8 mouse cellular contexts compared by ENCODE assay signal in genomic region chr6:47319309-47319983, GRCm38 (mm10).
A peak's percentile ranks its signal among the peaks of the same experiment; 100 is the strongest.
DNase-seq lines count a peak whose midpoint lies in the region; ATAC-seq and TF ChIP-seq lines count a peak whose summit lies in the region.

No protein-coding gene starts in this region.

- intact Hi-C loops in left cerebral cortex, postnatal 4 days (cut with DNase I), result loop anchor here (5.0 to 10.0 kb wide), 2 partner anchors 133 to 205 kb away; partner anchors contain the start of gene Cul1

- no peak overlapping the region for H3K4me3 ChIP-seq in embryonic fibroblast, embryonic 13.5 days (ENCODE audit: insufficient read depth, low read length)
- H3K4me3 ChIP-seq in limb, embryonic 12.5 days (replicated peaks), result no peak overlapping the region

- H3K27me3 ChIP-seq in limb, embryonic 12.5 days, result no peaks in the 10 kb centered on the region

- H3K27ac ChIP-seq in embryonic fibroblast, embryonic 13.5 days (ENCODE audit: insufficient read depth, low read length), result peak overlapping the region; percentile 31
- H3K27ac ChIP-seq in limb, embryonic 12.5 days, result no peak overlapping the region

- no peak overlapping the region for H3K9ac ChIP-seq in limb, embryonic 12.5 days (replicated peaks)

- TF ChIP-seq CTCF in embryonic fibroblast, embryonic 13.5 days (IDR thresholded peaks at IDR 0.05; ENCODE audit: borderline replicate concordance, insufficient read depth, low read length), result no peak

- DNase-seq in heart, adult 11 months, result peak; percentile 46
- DNase-seq in heart, adult 8-10 months (ENCODE audit: low spot score), result no peak
- peak; percentile 15 for DNase-seq in 3134 (ENCODE audit: extremely low read depth, insufficient read length, low spot score)
- no peak for DNase-seq in urinary bladder, adult 2 months (ENCODE audit: low spot score)
- no peak for DNase-seq in left cerebral cortex, postnatal 4 days
- no peak for DNase-seq in adrenal gland, adult 18-20 months (ENCODE audit: low spot score in 2 of 2)

- no peaks in the 10 kb centered on the region for H3K9me3 ChIP-seq in limb, embryonic 12.5 days

- no peak for ATAC-seq in limb, embryonic 12.5 days (ENCODE audit: insufficient number of reproducible peaks, insufficient read depth, low FRiP score, low TSS enrichment, low read depth)

- no peak for TF ChIP-seq POLR2A in embryonic fibroblast, embryonic 13.5 days (IDR thresholded peaks at IDR 0.05; ENCODE audit: low read depth, low read length)

- 18% methylated on average over 5 of the region's 5 CpGs for whole genome bisulfite sequencing in limb, embryonic 12.5 days

- no peaks in the 10 kb centered on the region for H3K36me3 ChIP-seq in limb, embryonic 12.5 days

- H3K4me1 ChIP-seq in embryonic fibroblast, embryonic 13.5 days (ENCODE audit: control insufficient read depth, insufficient read depth, low read length), result peaks cover 5% of the 10 kb centered on the region
- H3K4me1 ChIP-seq in limb, embryonic 12.5 days (replicated peaks), result peaks cover 11% of the 10 kb centered on the region

- peak overlapping the region; percentile 33; the same call in 1 of the 2 replicates for H3K4me2 ChIP-seq in limb, embryonic 12.5 days

Comparison
In these comparisons a context has a peak if more than half of its experiments do, and no peak if none do; other contexts are left out.
1. DNase-seq: peak in heart, adult 11 months (single experiment) and 3134 (single experiment); none in heart, adult 8-10 months (single experiment), urinary bladder, adult 2 months (single experiment), left cerebral cortex, postnatal 4 days (single experiment) and adrenal gland, adult 18-20 months (0 of 2).